Mouse (Mus musculus) T-helper 2 cell (primary cell): ENCODE measurements at regions not wholly inside any gene's neighbourhood (a gene's known extent, or its start where the extent isn't known, plus 50 kb on each side); places are given as distances from the start of the nearest gene placed in this dataset.

Experiments
- in situ Hi-C: fragments of 300-600 bp; cut with MboI, MseI; formaldehyde crosslinking; loops from one replicate; pipeline ENCODE4 v1.15.1; 2025; ENCODE audit warnings: high pct_unique_total_duplicates

DNA sequence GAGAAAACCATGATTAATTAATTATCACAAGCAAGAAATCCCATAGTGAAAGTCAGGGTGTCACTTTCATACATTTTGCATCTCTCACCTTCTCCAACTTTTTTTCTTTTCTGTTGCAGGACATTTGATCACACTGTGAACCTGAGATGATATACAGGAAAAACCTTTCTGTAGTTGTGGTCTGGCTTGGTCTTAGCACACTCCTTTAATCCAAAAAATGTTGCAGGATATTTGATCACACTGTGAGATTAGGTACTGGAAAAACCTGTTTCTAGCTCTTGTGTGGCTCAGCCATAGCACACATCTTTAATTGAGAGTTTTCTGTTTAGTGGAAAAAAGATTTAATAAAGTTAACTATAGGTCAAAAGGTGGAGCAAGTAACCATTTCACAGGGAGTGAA is 645.6 kb upstream of the Zfp804a start:
- in situ Hi-C loops: loop anchor here (10.0 kb wide), 1 partner anchor 1233 kb away; no protein-coding TSS in a partner anchor

DNA sequence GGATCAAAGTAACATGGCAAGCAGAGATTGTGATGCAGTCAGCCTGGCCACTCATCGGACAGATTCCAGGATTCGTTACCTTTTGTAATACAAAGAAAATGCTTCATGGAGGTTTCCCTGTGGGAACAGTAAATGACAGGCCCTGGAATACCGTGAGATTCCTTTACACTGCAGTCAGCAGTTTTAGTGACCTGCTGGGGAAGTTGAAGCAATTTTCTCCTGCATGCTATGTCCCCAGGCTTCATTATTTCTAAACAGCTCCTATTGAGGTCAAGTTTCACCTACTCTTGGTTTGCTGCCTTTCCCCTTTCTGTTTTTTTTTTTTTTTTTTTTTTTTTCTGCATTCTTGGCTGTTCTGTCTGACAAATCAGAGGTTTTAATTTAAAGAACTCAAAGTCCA is 641.3 kb upstream of the Zfp804a start:
- in situ Hi-C loops: no loop called here

DNA sequence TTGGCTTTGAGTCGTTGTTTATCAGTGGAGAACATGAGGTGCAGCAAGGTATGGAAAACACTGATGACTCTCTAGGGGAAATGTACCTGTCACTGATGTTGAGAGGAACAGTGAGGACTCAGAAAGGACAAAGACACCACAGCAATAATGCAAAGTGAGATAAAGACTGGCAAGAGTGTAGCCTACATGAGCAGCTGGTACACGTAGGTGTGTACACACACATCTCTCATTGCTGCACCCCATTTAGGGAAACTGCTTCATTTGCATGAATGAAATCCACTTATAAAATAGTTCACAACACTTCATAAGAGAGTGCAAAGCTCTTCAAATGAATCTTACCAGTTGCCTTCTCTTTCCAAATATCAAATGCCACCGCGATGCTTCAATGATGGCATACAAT is 621.6 kb upstream of the Zfp804a start:
- in situ Hi-C loops: no loop called here

DNA sequence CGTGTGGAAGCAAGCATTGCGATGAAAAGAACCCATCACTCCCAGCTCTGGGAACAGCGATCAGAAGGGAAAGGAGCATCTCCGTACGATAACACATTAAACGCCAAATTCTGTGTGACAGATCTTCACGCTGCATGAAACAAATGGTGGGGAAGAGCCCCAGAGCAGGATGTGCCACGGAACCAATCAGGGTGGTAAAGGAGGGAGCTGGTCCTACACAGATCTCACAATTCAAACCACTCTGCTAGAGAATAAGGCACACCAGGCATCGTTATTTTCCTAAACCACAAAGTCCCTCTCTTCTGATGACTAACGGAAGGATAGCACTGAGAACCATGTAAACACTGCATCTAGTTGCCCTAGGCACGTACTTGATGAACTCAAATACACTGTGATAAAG is 613.9 kb upstream of the Zfp804a start:
- in situ Hi-C loops: no loop called here

DNA sequence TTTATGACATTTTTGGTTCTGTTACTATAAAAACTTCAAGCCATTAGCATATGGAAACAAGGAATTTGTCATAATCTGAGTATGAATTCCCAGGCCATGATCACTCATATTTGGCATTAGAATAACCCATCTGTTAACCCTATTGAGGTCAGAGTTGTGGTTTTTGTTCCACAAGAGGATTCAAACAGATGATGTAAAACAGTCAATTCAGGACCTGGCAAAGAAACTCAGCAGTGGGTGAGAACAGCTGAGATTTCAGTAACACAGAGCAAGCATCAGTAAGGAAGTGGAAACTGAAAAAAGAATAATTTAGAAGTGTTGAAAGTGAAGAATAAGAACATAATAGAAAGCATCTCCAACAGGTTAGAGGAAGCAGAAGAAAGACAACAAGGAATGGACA is 612.1 kb upstream of the Zfp804a start:
- in situ Hi-C loops: no loop called here

DNA sequence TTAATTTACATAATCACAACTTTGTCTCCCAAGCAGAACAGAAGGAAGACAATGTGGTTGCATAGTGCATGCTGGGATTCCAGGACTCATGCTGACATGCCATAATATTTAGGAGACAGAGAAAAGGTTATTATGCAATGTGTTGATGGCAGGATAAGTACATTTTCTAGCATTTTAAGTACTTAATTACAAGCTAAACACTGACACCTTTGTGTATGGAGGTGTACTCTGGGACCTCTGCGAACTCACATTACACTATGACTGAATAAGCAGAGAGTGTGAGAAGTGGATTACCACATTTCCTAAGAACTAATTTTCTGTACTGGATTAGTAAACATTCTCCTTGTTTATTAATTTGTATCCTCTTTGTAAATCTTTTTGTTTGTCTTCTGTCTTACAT is 602.5 kb upstream of the Zfp804a start:
- in situ Hi-C loops: no loop called here

DNA sequence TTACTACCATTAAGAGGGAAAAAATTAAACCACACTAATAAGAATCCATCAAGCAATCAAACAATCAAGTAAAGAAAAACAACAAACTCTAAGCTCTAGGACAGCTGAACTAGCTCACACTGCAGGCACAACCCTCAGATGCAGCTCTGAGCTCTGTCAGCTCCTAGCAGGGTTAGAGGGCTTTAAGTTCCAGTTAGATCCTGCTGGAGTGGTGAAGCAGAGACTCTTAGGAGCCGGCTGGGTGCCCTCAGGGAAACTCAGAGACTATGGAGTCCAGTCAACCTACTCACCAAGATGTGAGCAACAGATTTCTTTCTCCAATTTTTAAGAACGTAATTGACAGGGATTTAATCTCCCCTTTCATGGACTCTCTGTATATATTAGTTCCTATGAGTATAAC is 564.2 kb upstream of the Zfp804a start:
- in situ Hi-C loops: no loop called here

DNA sequence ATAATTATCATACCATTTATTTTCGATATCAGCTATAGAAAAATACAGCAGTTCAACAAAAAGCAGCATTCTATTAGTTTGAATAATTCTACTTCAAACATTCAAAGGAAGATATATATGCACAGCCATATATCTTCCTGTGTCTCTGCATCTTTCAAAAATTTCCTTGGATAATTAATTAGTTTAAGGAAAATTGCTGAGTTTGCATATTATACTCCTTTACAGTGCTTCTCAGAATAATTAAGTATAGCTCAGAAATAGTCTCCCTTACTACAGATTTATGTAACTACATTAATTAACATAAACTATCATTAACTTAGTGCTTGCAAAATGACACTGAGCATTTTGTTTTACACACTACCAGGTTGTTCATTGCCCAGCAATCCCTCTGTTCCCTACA is 546.0 kb upstream of the Zfp804a start:
- in situ Hi-C loops: no loop called here

DNA sequence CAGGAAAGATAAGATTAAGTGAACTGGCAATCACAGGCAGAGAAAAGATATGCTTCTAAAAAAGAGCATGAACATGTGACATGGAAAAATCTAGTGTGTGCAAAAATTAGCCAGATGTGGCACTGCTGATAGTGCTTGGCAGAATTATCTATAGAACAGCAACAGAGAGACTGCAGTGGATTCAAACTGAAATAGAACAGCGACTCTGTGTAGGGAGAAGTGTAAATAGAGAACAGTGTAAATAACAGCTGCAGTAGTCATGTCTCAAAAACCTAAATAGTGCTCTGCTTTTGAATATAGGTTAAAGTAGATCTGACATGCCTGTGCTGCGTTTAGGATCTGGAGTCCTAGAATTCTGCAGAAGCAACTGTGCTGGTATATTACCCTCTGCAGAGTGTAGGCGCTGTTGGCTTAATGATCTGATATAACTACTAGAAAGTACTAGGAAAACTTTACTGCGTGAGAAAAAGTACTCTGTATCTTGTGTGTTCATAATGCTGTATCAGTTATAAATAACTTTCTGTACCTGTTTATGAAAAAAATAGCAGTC is 539.9 kb upstream of the Zfp804a start:
- in situ Hi-C loops: no loop called here

DNA sequence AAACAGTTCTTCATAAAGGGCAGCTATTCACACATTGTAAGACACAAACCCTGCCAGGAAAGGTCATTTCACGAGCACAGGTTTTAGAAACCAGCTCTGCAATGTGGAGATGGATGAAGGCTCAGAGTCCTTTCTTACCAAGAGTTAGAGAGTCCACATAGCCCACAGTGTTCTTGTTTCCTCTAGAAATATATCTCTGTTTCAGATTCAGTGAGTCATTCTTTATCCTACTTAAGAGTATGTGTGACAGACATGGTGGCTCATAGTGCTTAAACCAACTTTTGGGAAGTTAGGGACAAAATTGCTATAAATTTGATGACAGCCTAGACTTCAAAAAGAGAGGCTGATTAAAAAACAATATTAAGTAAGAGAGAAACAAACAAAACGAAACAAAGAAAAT is 514.9 kb upstream of the Zfp804a start:
- in situ Hi-C loops: no loop called here

DNA sequence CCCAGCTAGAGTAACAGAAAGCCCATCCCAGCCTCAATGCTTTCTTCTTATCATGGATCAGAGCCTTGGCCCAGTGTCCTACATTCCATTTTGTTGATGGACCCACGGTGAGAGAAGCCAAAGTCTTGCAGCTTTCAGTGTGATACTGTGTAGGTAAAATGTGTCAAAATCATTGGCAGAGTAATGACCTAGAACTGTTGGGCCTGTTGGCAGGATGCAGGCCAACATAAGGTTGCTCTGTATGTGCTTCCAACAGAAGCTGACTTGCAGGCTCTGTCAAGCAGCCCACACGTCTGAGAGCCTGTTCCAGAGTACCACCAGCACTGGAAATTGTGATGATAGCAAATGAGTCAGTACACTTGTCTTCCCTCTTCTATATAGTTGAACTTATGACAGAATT is 503.9 kb upstream of the Zfp804a start:
- in situ Hi-C loops: no loop called here

DNA sequence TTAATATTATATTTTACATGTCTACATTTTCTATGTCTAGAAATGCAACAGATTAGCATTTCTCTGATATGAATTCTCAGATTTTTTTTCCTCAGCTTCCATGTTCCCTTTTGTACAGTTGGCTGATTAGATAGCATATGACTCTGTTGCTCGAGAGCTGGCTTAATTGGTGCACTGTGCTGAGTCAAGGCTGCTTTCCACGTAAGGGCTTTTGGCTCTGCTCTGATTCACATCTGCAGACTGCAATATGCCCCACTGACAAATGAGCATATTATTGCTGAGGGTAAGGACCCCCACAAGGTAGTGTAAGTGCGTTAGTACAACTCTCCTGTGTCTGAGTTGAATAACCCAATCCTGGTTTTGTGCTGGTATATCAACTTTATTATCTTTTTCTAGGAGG is 470.9 kb upstream of the Zfp804a start:
- in situ Hi-C loops: no loop called here
